Mouse (Mus musculus) gastrocnemius, postnatal 4 days (tissue): ENCODE results near the gene N4bp3. TPM values are rescaled to one million over a fixed set of nuclear protein-coding genes. Genes with fewer than 3 reads are reported as not detected.
"Not testable (repeated sequence)": the region's sequence is repeated elsewhere in the genome, so short reads cannot be mapped to it uniquely, and the experiment has no call there.

Experiments used
- DNase-seq, 2 experiments: peaks; one replicate each; pipeline ENCODE4 v3.0.0; 2021 to 2022; ENCODE audit warnings: low spot score in 2 of 2, mixed read lengths in 2 of 2
- long read RNA-seq, 2 experiments: library from polyadenylated mRNA; stranded (forward); transcript quantifications; one replicate each; pipeline ENCODE4 v2.0.0; 2021
- total RNA-seq, 2 experiments: library from RNA; stranded (reverse); gene quantifications; 2 replicates each; pipeline ENCODE4 v1.2.3; 2021

N4bp3 gene
- total RNA-seq: 10 to 100 TPM; 20.9 to 22.7 TPM
- long read RNA-seq, experiment 1, transcript N4bp3-201 (5 exons, 2,367 nt): major isoform, 46 of 57 reads
- long read RNA-seq, experiment 1, partial matches to known transcripts: 5 of 57 reads
- long read RNA-seq, experiment 1, other reads (novel, unspliced or antisense): 6 of 57 reads
- long read RNA-seq, experiment 2, transcript N4bp3-201 (5 exons, 2,367 nt): major isoform, 63 of 74 reads
- long read RNA-seq, experiment 2, partial matches to known transcripts: 8 of 74 reads
- long read RNA-seq, experiment 2, other reads (novel, unspliced or antisense): 3 of 74 reads

DNA sequence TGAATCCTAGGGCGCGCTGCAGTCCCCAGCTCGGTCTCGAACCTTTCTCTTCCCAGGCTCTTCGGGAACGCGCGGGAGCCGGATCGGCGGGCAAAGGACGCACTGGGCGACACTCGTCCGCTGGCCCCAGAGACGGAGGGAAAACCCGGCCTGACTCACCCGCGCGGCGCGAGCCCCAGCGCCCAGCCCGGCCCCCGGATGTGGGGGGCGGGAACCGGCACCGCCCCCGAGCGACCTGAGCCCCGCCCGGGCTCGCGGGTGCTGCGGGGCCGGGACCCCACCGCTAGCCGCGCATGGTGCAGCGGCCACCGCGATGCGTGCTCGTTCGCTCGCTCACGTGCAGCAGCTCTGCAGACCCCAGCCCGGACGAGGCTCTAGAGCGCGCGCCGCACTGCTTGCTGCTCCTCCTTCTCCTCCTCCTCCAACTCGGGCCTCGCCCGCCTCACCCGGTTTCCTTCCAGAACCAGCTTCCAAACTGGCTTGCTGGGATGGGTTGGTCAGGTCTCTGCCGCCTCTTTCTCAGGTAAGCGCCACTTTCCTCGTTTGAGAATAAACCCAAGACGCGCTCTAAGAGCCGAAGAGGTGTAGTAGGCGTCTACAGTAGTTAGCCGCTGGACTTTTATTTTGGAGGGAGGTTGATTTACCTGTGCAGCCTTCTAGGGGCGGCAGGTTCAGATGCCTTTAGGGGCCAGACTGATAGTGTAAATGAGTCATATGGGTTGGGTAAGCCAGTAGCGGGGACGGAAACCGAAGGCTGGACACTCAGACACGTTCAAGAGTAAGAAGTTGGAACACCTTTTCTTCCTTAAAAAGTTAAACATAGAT, at the start of gene N4bp3, which contains the start of gene D930048N14Rik:
Gene N4bp3, minus strand, starts transcription at position 152 of the 825 bp plus-strand sequence.
Gene D930048N14Rik, plus strand, starts transcription at position 264 of the 825 bp plus-strand sequence.
- peak; percentile 62 to 71 for DNase-seq

DNA sequence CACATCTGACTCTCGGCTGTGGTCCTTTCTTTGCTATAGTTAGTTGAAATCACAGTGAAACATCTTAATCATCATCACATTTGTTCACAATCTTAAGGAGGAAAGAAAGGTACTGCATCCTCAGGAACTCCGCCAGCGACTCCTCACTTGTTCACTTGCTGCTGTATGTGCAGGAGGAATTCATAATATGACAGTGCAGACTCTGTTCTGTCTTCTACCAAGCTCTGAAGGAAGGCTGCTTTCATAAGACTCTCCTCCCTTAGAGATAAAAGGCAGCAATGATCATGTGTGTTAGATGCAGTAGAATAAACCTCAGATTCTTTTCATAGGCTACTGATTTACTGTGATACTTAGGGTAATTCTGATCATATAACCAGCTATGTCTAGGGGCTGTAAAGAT, 44.3 kb upstream of the N4bp3 start:
- no peak for DNase-seq

DNA sequence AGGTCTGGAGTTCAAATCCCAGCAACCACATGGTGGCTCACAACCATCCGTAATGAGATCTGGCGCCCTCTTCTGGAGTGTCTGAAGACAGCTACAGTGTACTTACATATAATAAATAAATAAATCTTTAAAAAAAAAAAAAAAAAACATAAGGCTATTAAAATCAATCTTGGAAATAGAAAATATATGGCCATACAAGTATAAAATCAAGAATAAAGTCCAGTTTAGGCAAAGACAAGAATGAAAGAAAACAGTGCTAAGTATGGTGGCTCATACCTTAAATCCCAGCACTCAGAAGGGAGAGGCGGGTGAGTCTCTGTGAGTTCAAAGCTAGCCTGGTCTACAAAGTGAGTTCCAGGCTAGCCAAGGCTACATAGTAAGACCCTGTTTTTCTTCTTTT, 40.0 kb upstream of the N4bp3 start:
- DNase-seq: not testable (repeated sequence)

DNA sequence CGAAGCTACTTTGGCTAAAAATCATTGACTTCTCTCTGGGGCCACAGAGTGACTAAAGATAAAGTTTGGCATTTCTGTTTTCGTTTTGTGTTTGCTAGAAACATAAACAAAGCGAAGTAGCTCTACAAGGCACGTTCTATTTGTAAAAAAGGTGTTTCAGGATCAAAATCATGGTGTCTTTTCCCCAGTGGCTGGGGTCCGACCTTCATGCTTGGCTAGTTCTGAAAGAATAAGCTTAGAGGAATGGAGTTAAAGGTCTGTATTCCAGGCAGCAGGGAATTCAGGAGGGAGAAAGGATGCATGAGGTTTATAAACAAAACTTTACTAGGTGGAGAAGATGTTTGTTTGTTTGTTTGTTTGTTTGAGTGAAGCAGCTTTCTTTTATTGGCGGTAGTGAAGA, 38.7 kb upstream of the N4bp3 start:
- peak in 1 of 2 experiments; percentile 7 for DNase-seq

DNA sequence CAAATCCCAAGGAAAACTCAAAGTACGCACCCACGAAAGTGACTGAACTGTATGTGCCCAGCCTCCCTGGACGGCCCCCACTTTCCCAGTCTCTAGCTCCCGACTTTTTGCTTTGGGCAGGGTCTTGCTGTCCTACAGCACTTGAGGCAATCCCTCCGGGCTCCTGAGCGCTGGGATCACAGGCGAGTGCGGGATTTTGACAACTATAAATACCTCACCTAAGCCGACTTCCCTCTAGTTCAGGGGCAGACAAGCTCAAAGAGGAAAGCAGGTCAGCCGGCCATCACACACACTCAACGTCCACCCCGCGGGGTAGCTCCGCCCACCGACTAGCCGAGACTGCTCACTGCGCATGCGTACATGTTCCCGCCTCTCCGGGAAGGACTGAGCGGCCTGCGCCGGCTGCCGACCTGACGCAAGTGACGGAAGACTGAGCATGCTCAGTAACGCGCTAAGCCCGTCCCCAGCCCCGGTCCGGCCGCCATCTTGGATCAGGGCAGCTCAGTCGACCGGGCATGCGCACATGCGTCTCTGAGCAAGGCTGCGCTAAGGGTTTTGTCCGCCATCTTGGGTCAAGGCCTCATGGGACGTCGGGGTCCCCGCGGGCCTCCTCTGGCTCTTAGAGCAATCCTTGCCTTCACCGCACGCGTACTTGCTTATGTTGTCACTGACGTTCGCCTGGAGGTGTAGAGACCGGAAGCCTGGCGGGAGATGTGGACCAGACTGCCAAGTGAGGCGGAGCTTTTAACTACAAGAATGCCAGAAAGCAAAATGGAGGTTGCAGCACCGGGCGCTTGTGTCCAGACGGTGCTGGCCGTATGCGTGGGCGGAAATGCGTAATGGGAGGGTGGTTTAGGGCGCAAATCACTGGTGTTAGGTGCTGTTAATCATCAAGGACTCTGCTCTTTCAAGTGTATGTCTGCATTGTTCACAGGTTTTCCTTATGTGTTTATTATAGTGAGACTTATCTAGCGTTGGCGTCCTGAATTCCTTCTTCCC, 38.0 kb upstream of the N4bp3 start, which contains the start of gene 0610009B22Rik:
Gene 0610009B22Rik, minus strand, starts transcription at position 545 of the 999 bp plus-strand sequence.
- DNase-seq: peak; percentile 100

DNA sequence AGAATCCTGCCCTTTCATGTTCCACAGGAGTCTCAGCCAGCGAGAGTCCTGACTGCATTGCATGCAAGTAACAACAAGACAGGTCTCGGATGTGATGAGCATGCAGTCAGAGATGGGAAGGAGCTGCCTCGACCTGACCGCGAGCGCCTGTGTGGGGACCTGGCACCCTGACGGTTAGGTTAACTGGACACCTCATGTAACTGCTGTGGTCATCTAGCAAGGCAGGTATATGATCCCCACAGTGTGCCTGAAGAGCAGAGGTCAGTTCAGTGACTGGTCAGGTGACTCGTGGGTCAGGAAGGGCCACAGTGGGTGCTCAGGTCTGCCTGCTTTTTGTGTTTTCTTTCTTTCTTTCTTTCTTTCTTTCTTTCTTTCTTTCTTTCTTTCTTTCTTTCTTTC, 31.3 kb upstream of the N4bp3 start:
- no peak for DNase-seq

DNA sequence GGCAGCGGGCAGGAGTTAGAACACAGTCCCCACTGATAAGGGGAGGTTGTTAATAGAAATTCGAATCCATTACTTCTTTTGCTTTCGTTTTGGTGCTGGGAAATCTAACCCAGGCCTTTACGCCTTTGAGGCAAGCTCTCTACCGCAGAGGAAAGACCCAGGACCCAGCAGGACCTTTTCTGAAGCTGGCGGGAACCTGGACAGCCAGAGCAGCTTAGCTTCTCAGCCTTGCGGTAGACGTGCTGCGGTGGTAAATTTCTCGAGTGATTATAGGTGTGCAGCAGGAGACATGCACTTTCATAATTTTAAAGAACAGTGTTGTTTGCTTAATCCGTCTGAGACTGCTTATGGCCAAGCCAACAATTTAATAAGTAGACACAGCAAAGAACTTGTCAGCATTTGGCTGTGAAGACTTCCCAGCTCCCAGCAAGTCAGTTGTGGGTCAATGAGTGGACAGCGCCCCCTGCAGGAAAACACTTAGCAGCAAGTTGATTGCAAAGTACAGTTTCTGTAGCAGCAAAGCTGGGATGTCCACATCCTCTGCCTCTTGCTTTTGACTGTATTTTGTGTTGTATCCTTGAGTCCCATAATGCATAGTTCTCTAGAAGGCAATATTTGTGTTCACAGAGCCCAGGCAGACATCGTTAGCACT, 30.8 kb upstream of the N4bp3 start:
- DNase-seq: peak; percentile 79 to 88

DNA sequence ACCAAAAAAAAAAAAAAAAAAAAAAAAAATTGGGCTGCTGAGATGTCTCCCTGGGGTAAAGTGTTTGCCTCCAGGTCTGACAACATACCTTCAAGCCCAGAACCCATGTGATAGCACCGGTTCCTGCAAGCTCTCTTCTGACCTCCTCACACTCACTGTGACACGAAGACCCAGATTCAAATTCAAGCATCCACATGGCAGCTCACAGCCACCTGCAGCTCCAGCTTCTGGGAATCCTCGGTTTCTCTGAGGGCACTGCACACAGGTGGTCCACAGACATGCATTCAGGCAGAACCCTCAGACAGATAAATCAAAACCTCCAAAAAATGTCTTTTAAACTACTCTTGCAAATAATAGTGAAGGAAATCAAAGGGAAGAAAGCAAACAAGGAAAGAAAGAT, 28.8 kb upstream of the N4bp3 start:
- no peak for DNase-seq

DNA sequence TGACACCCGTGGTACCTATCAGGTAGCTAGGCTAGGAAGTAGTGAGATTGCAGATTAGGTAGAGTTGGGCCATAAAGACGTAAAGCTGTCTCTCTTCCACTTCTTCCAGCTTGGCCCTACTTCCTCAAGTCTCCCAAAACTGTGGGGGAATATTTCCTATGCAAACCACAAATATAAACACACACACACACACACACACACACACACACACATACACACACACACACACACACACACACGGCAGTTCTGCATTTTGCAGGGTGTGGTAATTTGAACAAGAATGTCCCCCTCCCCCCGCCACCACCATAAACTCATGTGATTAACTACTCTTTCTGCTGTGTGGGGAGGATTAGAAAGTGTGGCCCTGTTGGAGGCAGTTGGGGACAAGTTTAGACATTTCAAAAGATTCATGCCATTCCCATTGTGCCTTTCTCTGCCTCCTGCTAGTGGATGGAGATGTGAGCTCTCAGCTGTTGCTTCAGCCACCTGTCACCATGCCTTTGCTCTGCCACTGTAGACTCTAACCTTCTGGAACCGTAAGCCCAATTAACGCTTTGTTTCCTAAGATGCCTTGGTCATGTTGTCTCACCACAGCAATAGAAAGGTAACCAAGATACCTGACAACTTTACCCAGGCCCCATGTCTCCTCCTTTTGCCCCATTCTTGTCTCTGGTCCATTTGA, 27.2 kb upstream of the N4bp3 start:
- no peak for DNase-seq

DNA sequence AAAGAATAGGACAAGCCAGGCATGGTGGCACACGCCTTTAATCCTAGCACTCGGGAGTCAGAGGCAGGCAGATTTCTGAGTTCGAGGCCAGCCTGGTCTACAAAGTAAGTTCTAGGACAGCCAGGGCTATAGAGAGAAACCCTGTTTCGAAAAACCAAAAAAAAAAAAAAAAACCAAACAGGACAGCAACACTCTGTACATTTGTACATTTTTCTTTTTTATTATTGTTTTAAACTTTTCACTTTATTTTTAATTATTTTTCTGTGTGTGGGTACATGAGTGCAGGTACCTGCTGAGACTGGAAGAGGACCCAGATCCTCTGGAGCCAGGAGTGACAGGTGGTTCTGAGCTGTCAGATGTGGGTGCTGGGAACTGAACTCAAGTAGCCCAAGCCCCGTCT, 24.7 kb upstream of the N4bp3 start:
- no peak for DNase-seq

DNA sequence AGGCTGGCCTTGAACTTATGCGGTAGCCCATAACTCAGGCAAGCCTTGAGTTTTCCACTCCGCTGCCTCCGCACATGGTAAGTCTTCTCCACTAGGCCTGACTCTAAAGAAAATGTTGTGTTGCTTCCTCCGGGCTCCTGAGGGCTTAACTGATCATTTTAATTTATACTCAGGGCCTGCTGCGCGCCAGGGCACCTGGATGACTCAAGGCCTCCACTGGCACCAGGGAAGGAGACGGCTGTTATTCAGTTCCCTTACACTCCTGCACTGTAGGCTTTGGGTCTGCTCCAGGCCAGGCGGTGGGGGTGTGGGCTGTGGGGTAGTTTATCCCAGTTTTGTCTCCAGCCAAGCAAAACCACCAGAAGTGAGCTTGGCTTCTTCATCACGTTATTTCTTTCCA, 22.6 kb upstream of the N4bp3 start:
- DNase-seq: no peak

DNA sequence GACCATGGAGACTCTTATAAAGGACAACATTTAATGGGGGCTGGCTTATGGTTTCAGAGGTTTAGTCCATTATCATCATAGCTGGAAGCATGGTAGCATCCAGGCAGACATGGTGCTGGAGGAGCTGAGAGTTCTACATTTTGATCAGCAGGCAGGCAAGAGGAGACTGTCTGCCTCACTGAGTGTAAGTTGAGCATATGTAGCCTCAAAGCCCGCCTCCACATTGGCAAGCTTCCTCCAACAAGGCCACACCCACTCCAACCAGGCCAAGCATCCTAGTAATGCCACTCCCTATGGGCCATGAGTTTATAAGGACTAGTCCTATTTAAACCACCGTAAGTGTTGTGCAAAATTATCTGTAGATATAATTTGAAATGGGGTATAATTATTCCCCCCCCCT, 20.7 kb upstream of the N4bp3 start:
- no peak for DNase-seq

DNA sequence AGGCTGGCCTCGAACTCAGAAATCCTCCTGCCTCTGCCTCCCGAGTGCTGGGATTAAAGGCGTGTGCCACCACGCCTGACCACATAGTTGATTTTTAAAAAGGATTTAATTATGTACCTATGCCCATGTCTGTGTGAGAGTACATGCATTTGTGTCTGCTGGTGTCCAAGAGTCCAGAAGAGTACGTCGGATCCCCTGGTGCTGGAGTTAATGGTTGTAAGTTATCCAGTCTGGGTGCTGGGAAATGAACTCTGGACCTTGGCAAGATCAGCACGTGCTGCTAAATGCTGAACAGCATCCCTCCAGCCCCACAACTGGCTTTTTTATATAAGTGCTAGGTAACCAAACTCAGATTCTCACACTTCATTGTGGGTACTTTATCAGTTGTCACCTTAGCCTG, 20.2 kb upstream of the N4bp3 start:
- no peak for DNase-seq

DNA sequence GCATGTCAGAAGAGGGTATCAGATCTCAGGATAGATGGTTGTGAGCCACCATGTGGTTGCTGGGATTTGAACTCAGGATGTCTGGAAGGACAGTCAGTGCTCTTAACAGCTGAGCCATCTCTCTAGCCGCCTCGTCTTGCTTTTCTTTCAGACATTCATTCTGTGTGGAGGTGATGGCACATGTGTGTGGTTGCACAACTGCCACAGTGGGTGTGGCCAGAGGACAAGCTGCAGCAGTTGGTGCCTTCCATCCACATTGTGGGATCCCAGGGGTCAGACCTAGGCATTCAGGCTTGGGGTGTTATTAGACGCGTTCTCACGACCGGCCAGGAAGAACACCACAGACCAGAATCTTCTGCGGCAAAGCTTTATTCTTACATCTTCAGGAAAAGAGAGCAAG, 14.1 kb upstream of the N4bp3 start:
- not testable (repeated sequence) for DNase-seq

DNA sequence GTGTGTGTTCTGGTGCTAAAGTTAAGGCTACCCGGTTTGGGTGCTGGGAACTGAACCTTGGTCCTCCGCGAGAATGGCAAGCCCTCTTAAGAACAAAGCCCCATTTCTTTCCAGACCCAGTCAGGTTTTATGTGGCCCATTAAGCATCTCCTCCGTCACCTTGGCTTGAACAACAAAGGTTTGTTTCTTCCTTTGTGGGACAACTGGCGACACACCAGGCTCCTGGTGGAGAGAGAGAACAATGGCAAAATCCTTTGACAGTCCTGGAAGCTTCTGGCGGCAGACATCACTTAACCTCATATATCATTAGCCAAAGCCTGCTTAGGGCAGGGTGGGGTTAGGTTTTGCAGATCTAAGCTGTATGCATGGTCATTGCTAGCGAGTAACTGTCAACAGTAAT, 12.0 kb upstream of the N4bp3 start:
- no peak for DNase-seq

DNA sequence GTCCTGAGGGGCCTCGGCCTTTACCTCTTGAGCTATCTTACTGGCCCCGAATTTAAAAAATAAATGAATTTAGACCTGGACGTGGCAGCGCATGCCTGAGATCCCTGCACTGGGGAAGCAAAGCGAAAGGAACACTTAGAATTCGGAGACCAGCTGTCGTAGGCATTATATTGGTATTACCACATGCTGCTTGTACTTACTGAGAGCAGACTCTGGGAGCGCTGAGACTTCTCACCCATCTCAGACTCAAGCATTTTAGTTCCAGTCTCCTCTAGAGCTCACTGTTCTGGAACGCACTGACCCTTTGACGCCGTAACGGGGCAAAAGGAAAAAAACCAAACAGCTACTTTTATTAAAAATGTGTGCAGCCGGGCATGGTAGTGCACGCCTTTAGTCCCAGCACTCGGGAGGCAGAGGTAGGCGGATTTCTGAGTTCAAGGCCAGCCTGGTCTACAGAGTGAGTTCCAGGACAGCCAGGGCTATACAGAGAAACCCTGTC, 11.3 kb upstream of the N4bp3 start:
- DNase-seq: no peak

DNA sequence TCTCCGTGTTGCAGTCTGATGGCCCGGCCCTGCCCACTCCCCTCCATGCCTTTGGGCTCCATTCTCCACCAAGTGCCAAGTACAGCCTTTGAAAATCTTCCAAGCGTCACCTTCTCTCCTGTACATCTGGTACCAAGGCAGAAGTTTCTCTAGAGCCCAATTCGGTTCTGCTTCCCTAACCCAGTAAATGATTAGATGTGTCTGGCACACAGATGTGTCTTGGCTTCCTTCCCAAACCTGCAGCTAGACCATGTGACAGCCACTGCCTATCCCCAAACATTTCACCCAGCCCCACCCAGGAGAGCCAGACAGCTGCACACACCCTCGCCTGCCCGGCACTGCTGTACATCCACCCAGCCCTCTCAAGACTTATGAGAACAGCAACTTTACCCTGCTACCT, 8.1 kb upstream of the N4bp3 start:
- DNase-seq: no peak

DNA sequence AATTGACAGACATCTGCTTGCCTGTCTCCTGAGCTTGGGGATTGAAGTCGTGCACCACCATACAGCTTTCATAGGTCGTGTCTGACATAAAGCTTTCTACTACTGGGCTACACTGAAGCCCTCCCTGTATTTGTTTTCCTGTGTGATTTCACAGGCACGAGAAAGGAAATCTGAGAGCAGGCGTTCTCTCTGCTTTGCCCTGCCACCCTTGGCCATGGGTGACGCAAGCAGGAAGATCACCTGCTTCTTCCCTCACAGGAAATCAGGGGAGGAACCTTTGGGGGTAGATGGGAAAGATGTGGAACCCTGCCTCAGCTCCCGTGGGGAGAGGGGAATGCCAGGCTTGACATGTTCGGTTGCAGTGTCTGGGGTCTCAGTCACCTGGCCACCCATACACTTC, 7.6 kb upstream of the N4bp3 start:
- no peak for DNase-seq

DNA sequence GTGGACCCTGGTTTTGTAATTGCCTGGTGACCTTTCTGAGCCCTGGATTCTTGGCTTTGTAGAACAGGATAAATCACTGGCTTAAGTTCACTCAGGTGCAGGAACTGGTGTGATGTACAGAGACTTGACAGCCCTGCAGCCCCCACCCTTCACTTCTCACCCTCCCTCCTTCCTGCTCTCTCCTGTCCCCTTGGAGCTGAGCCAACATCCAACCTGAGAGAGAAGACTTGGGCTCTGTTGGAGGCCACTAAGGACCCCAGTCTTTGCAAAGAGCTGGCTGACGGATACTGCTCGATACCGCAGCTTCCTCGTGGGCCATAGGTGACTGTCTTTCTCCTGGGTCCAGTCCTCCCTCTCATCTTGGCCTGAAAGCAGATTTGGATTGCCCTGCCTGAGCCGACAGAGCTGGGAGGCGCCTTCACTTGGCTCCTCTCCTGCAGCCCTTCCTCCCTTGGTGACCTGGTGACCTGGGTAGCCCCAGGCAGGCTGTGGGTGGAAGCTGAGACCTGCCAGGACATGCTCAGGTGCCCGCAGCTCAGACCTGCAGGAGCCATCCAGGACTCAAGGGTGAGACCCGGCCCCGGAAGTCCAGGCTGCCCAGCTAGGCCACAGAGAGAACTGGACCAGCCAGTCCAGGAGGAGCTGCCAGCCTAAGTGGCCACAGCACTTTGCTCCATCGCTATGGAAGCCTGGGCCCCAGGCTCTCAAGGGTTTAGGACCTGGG, 6.3 kb upstream of the N4bp3 start:
- no peak for DNase-seq
